Mouse (Mus musculus) thymus, postnatal 0 days (tissue): ENCODE measurements around the gene Kcnk5. TPM values are rescaled to one million over a fixed set of nuclear protein-coding genes. Genes with fewer than 3 reads are reported as not detected.
A peak's percentile ranks its signal among the peaks of the same experiment; 100 is the strongest.

Source experiments
- DNase-seq: peaks from one replicate; pipeline ENCODE4 v3.0.0-alpha.2; 2015; ENCODE audit warnings: low spot score
- polyA plus RNA-seq: library from polyadenylated mRNA; unstranded; fragments of >200 nt; fragmentation: Nextera tagmentation; extraction: Ambion mirVana; gene quantifications from 2 replicates; pipeline ENCODE4 v1.2.1, GENCODE M21; 2015

The Kcnk5 gene
- polyA plus RNA-seq, 1 experiment from 2014 or later, result 7.1 TPM

DNA sequence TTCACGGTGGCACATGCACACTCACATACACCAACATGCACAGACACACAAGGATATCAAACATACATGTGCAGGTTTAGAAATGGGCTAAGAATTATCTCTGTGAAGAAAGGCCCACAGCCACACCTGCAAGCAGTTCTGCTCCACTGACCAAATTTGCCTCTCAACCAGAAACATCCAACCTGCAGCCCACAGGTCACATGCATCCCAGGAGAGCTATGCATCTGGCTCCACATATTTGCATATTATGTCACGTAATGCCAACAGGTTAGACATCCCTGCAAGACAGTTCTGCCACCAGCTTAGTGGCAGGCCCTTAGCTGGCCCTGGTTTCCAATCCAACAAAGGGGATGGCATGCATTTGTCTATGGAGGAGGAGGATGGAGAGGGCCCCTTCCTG is 13.6 kb downstream of the Kcnk5 start:
- no peak for DNase-seq

- DNase-seq, result no peak
Observed at GRCm38 (mm10) chr14:20165413-20165812, 16.2 kb downstream of the Kcnk5 start.

DNA sequence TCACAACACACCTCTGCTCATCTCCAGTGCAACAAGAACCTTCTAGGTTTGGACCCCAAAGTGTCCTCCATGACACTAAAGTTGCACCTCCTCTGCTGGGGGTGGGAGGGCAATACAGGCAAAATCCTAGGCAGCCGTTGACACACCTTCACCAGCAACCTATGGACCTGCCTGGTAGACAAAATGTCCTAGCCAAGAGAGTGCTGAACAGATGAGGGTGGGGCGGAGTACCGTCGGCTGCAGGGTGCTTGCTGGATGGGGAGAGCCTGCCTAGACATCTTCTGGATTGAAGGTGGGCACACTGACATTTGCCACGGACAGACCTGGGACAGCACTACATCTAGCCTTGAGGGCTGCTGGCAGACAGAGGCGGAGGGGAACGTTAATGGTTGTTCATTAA is 17.2 kb downstream of the Kcnk5 start:
- DNase-seq, result no peak

GRCm38 (mm10) chr14:20162686-20163085 is 18.9 kb downstream of the Kcnk5 start:
- no peak for DNase-seq

- no peak for DNase-seq
Observed at GRCm38 (mm10) chr14:20158727-20159681, 22.6 kb downstream of the Kcnk5 start.

DNA sequence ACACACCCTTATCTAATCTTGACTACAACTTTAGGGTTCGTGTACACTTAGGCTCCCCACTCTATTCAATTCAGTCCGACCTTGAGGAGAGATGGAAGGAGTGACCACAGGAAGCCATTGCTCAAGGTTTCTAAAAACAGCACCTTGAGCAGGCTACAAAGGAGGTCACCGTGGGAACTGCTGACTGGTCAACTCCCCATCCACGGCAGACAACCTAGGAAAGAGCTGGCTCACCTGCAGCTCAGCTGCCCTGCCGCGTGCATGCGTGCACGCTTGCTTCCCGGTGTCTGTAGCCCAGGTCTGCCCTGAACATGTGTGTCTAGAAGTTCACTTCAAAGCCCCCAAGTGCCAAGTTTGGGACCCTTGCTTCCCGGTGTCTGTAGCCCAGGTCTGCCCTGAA is 24.0 kb downstream of the Kcnk5 start:
- no peak for DNase-seq

DNA sequence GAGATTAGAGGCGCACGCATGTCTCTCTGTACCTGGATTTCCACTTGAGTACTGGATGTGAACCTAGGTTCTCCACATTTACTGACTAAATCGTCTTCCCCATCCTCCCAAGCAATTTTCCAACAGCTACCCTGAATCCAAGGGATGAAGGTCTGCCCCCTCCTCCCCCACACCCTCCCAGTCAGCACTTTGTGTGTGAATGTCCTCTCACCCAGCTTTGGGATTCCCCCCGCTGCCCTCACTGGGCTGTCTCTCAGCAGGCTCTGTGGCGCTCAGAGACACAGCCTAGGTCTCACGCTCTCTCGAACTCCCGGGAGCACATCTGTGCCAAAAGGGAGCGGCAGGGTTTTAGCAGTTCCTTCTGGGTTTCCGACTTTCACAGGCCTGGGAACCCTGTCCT is 25.9 kb downstream of the Kcnk5 start:
- DNase-seq, result no peak

- DNase-seq, result no peak
Observed at GRCm38 (mm10) chr14:20154937-20155336, 26.7 kb downstream of the Kcnk5 start.

DNA sequence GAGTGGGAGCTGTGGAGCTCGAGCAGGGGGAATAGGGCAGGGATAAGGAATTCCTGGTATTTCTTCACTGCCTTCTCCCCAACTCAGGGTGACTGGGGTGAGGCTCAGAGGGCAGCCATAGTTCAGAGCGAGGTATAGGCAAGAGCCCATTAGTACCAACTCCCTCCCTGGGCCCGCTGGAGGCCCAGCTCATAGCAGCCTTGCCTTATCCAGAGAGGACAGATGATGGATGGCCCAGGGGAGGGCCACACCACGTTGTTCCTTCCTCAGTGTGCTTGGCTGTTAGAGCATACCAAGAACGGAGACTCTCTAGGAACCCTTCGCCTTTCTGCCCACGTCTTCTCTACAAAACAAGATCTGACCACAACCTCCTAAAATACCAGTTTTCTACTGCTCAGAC is 27.4 kb downstream of the Kcnk5 start:
- DNase-seq, result no peak

GRCm38 (mm10) chr14:20149127-20150080 is 32.2 kb downstream of the Kcnk5 start:
- no peak for DNase-seq

DNA sequence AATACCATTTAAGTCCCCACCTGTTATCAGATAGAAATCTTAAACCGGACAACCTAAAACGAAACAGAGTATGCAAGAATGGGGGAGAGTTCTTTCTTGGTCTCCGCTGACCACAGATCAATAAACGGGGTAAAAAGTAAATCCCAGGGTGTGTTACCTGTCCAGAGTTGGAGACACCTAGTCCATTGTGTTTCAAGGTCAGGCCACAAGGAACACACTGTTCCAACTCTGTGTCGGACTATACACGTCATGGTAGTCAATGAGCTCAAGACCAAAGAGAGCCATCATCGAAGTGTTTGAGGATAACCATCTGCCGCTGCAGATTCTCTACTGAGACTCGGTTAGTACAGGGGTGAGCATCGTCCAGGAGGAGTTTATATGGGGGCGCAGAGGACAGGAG is 33.1 kb downstream of the Kcnk5 start:
- DNase-seq, result no peak

DNA sequence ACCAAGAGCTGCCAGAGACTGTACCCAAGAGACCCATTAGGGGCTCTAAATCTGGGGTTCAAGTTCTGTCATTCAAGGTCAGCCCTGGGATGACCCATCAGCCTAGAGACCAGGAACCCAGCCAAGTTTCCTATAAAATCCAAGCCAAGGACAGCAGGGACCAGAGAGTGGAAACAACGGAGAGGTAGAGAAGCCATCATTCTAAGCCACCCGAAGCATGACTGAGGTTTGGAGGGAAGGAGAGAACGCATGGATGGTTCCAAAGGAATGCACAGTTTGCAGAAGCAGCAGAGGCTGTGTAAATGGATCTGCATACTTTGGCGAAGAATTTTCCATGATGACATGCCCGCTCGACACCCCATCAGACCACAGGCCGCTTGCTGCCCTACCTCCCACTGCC is 33.8 kb downstream of the Kcnk5 start:
- no peak for DNase-seq

GRCm38 (mm10) chr14:20144093-20144492 is 37.5 kb downstream of the Kcnk5 start:
- DNase-seq, result no peak

DNA sequence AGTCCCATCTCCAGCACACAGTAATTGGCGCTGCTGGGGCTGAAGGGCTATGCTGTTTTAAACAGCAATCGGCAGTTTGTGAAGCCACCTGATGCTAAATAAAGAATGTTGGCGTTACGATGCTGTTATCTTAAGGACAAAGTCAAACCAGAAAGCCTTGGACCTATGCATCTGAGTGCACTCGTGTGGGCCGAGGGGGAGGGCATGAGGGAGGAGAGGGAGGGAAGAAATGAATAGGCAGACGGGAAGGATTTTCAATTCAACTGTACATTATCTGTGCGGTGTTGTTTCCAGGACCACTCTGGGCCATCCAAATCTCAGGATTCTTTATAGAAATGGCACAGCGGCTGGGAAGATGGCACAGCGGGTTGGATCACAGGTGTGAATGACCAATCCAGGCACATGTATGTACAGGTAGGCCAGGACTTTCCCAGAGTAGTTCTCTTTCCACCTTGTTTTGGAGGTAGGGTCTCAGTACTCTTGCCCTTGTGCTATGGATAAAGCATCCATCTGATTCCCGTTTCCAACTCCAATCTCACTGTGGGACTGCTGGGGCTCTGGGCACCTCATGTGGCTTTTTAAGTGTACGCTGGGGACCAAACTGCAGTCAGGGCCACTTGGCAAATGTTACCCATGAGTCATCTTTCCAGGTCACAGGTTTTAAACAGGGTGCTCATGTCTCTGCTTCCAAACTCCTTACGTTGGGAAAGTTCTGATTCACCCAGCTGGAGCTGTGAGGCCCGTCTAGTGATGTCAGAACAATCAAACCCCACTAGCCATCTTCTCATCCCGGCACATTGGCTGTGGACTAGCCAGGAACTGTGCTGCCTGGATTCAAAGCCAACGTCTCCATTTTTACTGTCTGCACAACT is 42.9 kb downstream of the Kcnk5 start, which contains the start of gene Saysd1:
Gene Saysd1 (minus strand): TSS at position 51 of the 872 bp plus-strand sequence.
- DNase-seq, result no peak

- DNase-seq, result no peak
Observed at GRCm38 (mm10) chr14:20134965-20135671, 46.5 kb downstream of the Kcnk5 start.

DNA sequence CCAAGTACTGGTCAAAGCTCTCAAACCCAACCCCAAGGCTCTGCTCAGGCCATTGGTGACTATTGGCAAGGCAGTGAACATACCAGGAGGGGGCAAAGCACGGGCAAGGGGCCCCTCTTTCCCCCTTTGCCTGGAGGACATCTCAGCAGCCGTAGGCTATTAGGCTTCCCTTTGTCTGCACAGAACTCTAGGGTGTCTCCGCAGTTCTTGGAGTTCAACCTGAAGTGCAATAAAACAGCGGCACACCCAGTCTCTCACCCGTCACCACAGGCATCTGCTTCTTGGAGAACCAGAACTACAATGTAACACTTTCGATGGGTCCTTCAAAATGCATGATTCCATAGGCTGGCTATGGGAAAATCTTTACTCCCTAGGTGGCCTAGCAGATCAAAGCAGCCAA is 53.4 kb downstream of the Kcnk5 start:
- DNase-seq, result no peak

GRCm38 (mm10) chr14:20127406-20128087 is 54.1 kb downstream of the Kcnk5 start:
- no peak for DNase-seq

- DNase-seq, result peak; percentile 65
Observed at GRCm38 (mm10) chr14:20120868-20121267, 60.7 kb downstream of the Kcnk5 start.

- DNase-seq, result no peak
Observed at GRCm38 (mm10) chr14:20120012-20120411, 61.6 kb downstream of the Kcnk5 start.

- no peak for DNase-seq
Observed at GRCm38 (mm10) chr14:20116149-20116605, 65.4 kb downstream of the Kcnk5 start.
